Mouse (Mus musculus) left cerebral cortex, adult 8-10 months (tissue): Measurements from ENCODE around the gene Pik3r6. TPM values are rescaled to one million over a fixed set of nuclear protein-coding genes. Genes with fewer than 3 reads are reported as not detected.

Experiments used
- DNase-seq, 2 experiments: peaks; one replicate each; pipeline ENCODE4 v3.0.0; 2022; ENCODE audit warnings: low spot score in 2 of 2
- total RNA-seq, 4 experiments: library from RNA; stranded (reverse); gene quantifications; 2 replicates each; pipeline ENCODE4 v1.2.4; 2022

The Pik3r6 gene
- 1 to 10 TPM; 3.1 to 4.8 (median 3.6) TPM for total RNA-seq

- DNase-seq: no peak
These were observed at the start of gene Pik3r6 for GRCm38 (mm10) chr11:68502902-68503629. Gene Pik3r6 (plus strand): TSS chr11:68503019.

DNA sequence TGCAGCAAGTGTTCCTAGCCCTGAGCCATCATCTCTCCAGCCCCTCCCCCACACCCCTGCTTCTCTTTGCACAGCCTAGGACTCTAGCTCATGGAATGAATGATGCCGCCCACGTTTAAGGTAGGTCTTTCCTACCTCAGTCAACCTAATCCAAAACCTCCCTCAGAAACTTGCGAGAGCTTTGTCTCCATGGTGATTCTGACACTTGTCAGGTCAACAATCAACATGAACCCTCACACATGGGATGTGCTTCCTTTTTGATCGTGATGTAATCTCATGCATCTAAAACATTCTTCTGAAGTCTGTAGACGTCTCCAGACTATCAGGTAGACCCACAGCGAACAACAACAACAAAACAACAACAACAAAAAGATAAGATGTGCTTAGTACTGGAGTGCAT, 49.5 kb upstream of the Pik3r6 start:
- DNase-seq: no peak

DNA sequence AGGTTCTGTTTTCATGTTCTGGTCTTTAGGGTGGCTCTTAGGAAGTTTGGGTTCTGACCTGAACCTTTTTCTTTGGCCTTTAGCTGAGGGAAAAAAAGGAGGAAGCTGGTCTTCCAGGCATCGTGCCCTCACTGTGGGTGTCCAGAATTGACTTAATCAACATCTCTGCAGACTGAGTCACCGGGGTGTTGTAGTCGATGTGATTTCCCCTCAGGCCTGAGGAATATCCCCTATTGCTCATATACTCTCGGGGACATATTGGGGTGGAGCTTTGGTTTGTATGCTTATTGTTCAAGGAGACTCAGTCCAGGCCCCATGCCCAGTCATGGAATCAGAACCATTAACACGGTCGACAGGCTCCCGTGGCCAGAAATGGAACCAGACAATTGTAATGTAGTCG, 44.7 kb upstream of the Pik3r6 start:
- DNase-seq: no peak

DNA sequence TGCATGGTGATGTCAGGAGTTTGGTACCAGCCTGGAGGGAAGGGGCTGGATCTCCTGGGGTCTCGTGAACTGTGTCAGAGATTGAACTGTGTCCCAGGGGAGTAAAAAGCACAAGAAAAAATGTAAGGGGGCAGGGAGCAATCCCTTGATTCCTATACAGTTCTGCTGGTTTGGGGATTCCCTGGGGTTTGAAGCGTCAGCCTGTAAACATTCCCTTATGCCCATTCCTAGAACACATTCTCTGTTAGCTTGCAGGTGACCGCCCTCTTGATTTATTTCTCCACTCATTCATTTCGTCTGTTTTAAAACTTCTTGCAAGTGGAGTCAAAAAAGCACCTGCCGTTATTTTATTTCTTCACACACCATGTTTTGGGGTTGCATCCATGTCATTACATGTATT, 43.8 kb upstream of the Pik3r6 start:
- no peak for DNase-seq

DNA sequence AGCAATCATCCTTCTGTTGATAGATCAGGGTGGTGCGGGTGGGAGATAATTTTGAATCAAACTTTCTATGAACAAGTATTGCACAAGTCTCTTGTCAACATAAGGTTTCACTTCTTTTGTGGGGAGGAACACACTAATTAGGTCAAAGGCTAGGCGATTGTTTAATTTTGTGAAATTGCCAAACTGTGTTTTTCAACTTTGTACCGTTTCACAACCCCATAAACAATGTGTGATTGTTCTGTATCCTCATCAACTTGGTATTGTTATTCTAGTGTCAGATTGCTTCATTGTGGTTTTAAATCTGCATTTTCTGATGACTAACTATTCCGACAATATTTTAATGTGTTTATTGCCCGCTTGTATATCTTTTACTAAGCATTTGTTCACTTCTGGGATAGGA, 43.3 kb upstream of the Pik3r6 start:
- DNase-seq: no peak

DNA sequence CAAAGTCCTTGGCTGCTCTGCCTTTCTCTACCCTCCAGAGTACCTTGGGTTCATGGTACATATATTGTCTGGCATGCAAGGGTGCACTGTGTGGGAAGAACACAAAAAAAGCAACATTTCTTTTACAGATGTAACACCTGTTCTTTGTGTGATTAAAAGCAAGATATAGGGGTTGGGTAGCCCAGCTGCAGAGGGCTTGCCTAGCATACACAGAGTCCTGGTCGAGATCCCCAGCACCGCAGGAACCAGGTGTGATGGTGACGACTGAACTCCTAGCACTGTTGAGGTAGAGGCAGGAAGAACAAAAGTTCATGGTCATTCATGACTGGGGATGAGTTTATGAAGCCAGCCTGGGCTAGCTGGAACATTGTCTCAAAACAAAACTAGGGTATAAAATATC, 40.1 kb upstream of the Pik3r6 start:
- DNase-seq: no peak

- DNase-seq: no peak
These were observed 38.6 kb upstream of the Pik3r6 start for GRCm38 (mm10) chr11:68464260-68464659.

DNA sequence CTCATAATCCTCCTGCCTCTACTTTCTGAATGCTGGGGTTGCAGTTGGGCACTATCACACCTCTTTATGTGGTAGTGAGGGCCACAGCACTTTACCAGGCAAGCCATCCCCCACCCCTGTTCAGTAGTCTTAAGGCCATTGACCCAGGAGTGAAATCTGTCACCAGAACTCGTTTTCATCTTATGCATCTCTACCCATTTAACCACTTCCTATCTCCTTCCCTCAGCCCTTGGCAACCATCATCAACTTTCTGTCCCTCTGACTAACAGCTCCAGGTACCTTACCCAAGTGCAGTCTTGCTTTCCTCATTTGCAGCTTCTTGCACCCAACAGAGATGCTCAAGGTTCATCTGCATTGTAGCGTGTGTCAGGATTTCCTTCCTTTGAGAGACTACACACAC, 37.7 kb upstream of the Pik3r6 start:
- DNase-seq: no peak

GRCm38 (mm10) chr11:68467441-68467840, 35.4 kb upstream of the Pik3r6 start:
- no peak for DNase-seq

- DNase-seq: no peak
These were observed 34.7 kb upstream of the Pik3r6 start for GRCm38 (mm10) chr11:68467962-68468612.

DNA sequence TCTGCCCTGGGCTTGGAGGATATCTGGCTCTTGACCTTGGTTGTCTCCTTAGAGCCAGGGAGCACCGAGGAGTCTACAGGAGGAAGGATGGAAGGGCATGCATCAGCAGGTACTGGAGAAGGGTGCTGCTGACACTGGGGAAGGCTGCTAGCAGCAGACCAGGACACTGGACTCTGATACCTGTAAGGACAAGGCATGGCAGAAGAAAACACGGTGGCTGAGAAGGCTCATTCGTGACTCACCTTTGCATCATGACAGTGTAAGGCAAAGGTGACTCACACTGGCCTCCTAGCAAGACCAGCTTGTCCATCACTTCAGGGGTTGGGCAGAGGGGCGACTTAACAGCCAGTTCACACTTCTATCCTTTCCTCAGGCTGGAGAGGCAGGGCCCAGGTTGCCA, 33.9 kb upstream of the Pik3r6 start:
- no peak for DNase-seq

- no peak for DNase-seq
These were observed 30.5 kb upstream of the Pik3r6 start for GRCm38 (mm10) chr11:68472162-68472849.

GRCm38 (mm10) chr11:68474600-68474999, 28.2 kb upstream of the Pik3r6 start:
- DNase-seq: no peak

- no peak for DNase-seq
These were observed 27.1 kb upstream of the Pik3r6 start for GRCm38 (mm10) chr11:68475676-68476075.

GRCm38 (mm10) chr11:68477661-68478060, 25.2 kb upstream of the Pik3r6 start:
- no peak for DNase-seq

DNA sequence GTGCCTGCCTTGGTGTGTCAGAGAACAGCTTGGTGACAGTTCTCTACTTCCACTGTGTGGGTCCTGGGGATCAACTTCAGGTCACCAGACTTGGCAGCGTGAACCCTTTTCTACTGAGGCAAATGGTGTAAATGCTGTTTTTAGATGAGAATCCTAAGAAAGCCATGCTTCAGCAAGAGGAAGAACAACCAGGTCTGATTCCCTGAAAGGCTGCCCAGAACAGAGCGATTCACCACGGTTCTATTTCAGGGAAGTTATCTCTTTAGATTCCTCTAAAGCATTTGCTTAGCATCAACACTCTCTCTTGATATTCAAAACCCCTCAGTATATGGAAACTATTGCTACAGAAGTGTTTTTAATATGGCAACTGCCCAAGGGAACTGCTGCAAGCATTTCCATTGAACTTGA, 24.2 kb upstream of the Pik3r6 start:
- peak in 1 of 2 experiments; percentile 24 for DNase-seq

GRCm38 (mm10) chr11:68480660-68481059, 22.2 kb upstream of the Pik3r6 start:
- no peak for DNase-seq

GRCm38 (mm10) chr11:68482001-68482400, 20.8 kb upstream of the Pik3r6 start:
- no peak for DNase-seq

GRCm38 (mm10) chr11:68483213-68483612, 19.6 kb upstream of the Pik3r6 start:
- no peak for DNase-seq

DNA sequence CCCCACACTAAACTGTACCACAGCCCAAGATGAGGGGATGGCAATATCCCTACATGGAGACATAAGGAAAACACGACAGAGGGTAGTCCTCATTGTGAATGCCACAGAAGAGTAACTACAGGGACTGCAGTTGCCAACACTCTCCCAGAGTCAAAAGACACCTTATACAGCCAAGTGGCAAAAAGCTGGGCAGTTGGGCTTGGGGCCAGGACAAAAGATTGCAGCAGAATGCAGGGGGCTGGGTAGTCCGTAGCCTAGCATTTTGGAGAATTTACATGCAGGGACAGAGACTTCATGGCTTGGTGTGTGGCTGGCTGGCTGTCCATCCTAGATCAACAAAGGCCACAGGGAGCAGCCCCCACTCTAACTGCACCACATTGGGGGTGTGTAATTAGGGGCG, 18.4 kb upstream of the Pik3r6 start:
- no peak for DNase-seq

DNA sequence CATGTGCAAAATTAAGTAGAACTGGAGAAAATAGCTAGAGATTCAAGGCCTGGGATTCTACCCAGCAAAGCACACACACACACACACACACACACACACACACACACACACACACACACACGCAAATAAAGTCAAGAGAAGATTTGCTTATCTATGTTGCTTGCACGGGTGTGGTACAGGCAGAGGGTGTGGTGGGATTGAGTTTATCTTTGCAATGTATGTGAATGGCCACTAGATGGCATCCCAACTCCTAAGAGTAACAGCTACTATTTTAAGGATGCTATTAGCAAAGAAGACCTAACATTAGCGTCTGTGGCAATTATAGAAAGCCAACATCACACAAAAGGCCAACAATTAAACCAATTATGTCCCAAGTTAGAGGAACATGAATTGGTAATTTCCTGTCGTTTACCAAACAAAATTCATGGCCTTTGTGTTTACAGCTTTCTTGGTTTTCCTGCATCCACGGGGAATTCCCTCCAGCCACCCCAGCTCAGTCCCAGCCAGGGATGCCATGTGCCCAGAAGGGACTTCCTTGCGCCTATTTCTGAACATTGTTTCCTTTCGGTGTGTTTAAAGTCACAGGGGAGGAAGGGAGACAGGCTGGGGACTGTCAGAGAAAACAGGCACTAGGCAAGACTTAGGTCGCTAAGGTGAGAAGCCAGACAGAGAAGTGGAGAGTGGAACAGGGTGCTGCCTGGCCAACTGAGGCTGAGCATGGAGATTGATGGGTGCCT, 17.4 kb upstream of the Pik3r6 start:
- DNase-seq: no peak

- no peak for DNase-seq
These were observed 16.7 kb upstream of the Pik3r6 start for GRCm38 (mm10) chr11:68486093-68486492.
